Mouse (Mus musculus) urinary bladder, postnatal 10 days (tissue): ENCODE results near the gene Foxo3.

Experiments used
- DNase-seq: peaks from one replicate; pipeline ENCODE4 v3.0.0; 2022; ENCODE audit warnings: low spot score

The Foxo3 gene

GRCm38 (mm10) chr10:42251203-42251602 is 25.4 kb downstream of the Foxo3 start:
- no peak for DNase-seq

DNA sequence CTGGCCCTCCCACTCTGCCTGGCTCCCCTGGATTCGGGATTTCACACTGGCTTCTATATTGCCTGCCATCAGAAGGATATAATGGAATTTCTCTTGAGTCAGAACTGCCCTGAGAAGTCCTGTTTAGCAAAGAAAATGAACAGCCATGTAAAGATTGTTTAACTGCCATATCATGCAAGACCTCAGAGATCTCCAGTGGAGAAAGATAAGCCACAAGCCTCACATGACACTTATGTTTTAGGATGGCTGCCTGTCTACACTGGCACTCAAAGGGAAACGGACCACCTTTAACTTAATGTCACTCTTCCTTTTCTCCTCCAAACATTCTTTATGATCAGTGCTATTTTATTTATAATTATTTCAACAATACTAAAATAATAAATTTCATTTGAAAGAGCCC is 26.6 kb downstream of the Foxo3 start:
- DNase-seq = no peak

GRCm38 (mm10) chr10:42248644-42249043 is 27.9 kb downstream of the Foxo3 start:
- DNase-seq = no peak

DNA sequence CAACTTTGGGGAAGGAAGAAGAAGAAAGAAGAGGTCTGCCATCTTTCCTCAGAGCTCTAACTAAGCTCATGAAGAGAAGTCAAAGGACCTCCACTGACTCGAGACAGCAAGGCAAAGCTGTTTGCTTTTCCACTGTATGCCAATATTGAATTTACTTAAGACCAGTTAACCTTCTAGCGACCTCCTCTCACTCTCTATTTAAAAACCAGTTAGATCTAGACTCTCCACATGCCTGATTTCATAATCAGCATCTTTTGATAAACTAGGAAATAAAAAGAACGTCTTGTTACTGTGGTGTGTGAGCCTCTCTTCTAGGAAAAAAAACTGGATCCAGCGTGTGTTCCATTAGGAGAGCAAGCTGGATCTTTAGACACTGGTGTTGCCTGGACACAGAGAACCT is 28.4 kb downstream of the Foxo3 start:
- DNase-seq = no peak

- no peak for DNase-seq
These were observed 29.3 kb downstream of the Foxo3 start for GRCm38 (mm10) chr10:42247125-42247816.

- DNase-seq = no peak
These were observed 30.1 kb downstream of the Foxo3 start for GRCm38 (mm10) chr10:42246483-42246882.

GRCm38 (mm10) chr10:42245636-42246035 is 30.9 kb downstream of the Foxo3 start:
- DNase-seq = no peak

DNA sequence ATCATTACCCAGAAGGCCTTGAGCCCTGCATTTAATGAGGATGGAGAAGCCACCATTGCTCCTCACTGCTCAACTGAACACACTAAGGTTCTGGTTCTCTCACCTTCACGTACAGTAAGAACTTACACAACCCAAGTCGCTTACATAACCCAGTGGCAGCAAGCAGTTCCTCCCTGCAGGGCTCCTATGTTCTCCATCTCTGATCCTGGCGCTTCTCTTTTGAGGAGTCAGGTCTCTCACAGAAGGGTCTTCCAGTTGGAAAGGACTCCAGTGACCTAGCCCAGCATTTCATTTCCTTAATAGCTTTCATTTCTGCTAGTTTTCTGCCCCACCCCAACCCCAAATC is 31.3 kb downstream of the Foxo3 start:
- no peak for DNase-seq

GRCm38 (mm10) chr10:42244420-42245255 is 31.9 kb downstream of the Foxo3 start:
- DNase-seq = no peak

GRCm38 (mm10) chr10:42243925-42244324 is 32.6 kb downstream of the Foxo3 start:
- no peak for DNase-seq

DNA sequence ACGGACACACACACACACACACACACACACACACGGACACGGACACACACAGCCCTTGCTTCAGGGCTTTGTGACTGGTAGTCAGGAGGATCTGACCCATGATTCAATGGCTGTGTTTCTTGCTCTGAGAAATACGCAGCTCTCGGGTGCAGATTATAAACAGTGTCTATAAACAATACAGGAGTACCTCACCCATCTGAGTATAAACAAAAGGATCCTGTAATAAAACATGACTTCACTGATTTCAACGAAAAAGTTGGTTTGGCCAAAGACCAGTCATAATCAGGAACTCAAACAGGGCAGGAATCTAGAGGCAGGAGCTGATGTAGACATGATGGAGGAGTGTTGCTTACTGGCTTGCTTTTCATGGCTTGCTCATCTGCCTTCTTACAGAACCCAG is 34.1 kb downstream of the Foxo3 start:
- no peak for DNase-seq

GRCm38 (mm10) chr10:42241775-42242174 is 34.8 kb downstream of the Foxo3 start:
- DNase-seq = no peak

GRCm38 (mm10) chr10:42239810-42240111 is 36.8 kb downstream of the Foxo3 start:
- no peak for DNase-seq

DNA sequence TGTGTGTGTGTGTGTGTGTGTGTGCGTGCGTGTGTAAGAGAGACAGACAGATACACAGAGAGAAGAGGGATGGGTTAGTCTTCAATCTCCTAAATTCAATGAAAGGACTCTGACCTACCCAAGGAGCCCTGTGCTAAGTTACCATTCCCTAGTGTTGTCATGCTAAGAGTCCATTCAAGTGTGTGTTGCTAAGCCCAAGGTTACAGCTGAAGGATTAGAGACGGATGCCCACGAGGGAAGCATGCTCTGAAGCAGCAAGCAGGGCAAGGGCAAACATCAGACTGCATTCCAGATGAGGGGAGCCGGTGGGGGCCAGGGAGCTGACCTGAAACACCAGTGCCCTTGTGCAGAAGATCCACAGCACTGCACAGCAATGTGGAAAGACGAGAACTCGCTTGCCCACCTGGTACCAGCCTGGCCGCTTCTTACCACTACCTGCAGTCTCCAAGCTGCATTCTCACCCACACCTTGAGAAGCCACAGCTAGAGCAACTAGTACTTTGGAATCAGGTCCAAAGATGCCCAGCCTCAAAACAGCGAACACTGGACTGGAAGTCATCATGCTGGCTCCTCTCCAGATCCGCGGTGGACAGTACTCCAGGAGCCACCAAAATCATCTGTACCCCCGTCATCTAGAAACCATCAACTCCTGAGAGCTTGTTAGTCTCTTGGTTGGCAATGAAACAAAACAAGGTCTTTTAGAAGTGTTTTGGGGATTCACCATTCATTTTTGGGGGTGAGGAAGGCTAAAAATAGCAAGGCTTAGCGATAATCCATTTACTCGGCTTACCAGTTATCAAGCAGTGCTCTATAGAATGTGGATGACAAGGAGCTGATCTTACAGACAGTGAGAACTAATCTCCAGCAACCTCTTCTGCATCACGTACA is 37.4 kb downstream of the Foxo3 start:
- no peak for DNase-seq

DNA sequence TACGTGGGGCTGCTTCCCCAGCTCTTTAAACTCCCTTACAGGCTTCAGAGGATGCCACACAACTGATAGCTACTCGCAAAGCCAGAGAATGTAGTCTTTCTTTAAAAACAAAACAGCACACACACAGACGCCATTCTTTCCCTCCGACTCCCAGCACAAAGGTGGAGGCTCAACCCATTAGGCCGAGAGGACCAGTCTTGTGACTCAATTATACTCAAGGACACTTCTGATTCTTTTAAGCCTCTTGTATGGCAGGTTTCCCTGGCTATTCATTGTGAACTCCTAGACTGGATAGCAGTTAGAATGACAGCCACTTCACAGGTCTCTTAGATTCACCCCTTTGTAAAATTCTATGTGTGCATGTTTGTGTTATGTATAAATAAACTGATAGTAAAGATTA is 38.3 kb downstream of the Foxo3 start:
- no peak for DNase-seq

DNA sequence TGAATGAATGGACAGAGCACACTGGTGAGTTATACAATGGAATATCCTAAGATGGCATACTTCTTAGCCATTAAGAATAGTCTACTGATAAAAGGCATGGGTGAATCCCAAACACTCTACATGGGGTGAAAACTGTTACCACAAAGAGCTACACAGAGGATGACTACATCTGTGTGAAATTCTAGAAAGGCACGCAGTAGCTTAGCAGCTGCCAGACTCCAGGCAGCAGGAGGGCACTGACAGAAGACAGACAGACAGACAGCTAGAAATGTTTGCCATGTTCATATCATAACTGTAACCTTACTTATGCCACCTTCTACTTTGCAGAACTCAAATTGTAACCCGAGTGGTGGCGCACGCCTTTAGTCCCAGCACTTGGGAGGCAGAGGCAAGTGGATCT is 39.0 kb downstream of the Foxo3 start:
- no peak for DNase-seq

- no peak for DNase-seq
These were observed 41.2 kb downstream of the Foxo3 start for GRCm38 (mm10) chr10:42235321-42235720.

- no peak for DNase-seq
These were observed 43.6 kb downstream of the Foxo3 start for GRCm38 (mm10) chr10:42232977-42233376.

DNA sequence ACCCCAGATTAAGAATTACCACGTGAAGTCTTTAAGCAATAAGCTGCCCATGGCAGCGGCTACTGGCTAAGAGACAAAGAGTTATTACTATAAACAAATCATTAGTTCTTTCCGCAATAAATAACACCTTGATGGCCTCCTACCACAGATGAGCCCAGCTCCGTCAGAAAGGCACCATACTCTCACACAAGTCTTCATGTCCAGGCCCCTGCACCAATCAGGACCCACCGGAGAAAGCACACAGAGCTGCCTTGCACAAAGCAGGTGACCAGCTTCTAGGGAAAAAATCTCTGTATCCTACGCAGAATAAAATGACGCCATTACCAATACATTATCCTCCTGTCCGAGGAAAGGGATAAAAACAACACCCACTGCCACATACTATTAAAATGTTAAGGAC is 44.7 kb downstream of the Foxo3 start:
- no peak for DNase-seq

- DNase-seq = no peak
These were observed 45.4 kb downstream of the Foxo3 start for GRCm38 (mm10) chr10:42231100-42231541.

- no peak for DNase-seq
These were observed 46.0 kb downstream of the Foxo3 start for GRCm38 (mm10) chr10:42230471-42231099.

GRCm38 (mm10) chr10:42227751-42228241 is 48.8 kb downstream of the Foxo3 start:
- no peak for DNase-seq
